Mouse (Mus musculus): ENCODE measurements around the gene Olfr979.
"Not testable (repeated sequence)": the region's sequence is repeated elsewhere in the genome, so short reads cannot be mapped to it uniquely, and the experiment has no call there.

The Olfr979 gene

GRCm38 (mm10) chr9:40003365-40003764 lies at the start of gene Olfr979:
TSS of gene Olfr979 (minus strand) at chr9:40003465.
- no peak for DNase-seq

- no peak for DNase-seq
Observed at GRCm38 (mm10) chr9:40050138-40050537, 46.9 kb upstream of the Olfr979 start.

- no peak for DNase-seq
Observed at GRCm38 (mm10) chr9:40021164-40021563, 17.9 kb upstream of the Olfr979 start, which contains the start of gene Olfr981. TSS of gene Olfr981 (plus strand) at chr9:40021464.

GRCm38 (mm10) chr9:40009482-40009881 lies 6.2 kb upstream of the Olfr979 start, which contains the start of gene Olfr980:
TSS of gene Olfr980 (minus strand) at chr9:40009582.
- no peak for DNase-seq

- no peak for DNase-seq
Observed at GRCm38 (mm10) chr9:39991813-39992212, 11.5 kb downstream of the Olfr979 start, which contains the start of gene Olfr978. TSS of gene Olfr978 (plus strand) at chr9:39992113.

- DNase-seq, result not testable (repeated sequence)
Observed at GRCm38 (mm10) chr9:39976581-39977145, 26.6 kb downstream of the Olfr979 start.

GRCm38 (mm10) chr9:39961033-39961432 lies 42.2 kb downstream of the Olfr979 start, which contains the start of gene Olfr976:
TSS of gene Olfr976 (minus strand) at chr9:39961133.
- DNase-seq, result not testable (repeated sequence)

- DNase-seq, result no peak
Observed at GRCm38 (mm10) chr9:39951946-39952345, 51.3 kb downstream of the Olfr979 start, which contains the start of gene Olfr975. TSS of gene Olfr975 (minus strand) at chr9:39952046.

All from cerebellum, postnatal 14 days (tissue).